Mouse (Mus musculus) G1E-ER4 (cell line): ENCODE results near the gene 2210011C24Rik. TPM values are rescaled to one million over a fixed set of nuclear protein-coding genes. Genes with fewer than 3 reads are reported as not detected.

ENCODE experiments used
- GATA1 ChIP-seq: IDR thresholded peaks from one replicate; pipeline ENCODE4 v1.8.0; 2012; ENCODE audit warnings: low read length, inconsistent platforms
- polyA plus RNA-seq: library from polyadenylated mRNA; stranded (reverse); fragments of >175 nt; gene quantifications from 2 replicates; pipeline ENCODE4 v1.2.3, GENCODE M21; 2012

Gene 2210011C24Rik
- not detected in 2 replicates for polyA plus RNA-seq

DNA sequence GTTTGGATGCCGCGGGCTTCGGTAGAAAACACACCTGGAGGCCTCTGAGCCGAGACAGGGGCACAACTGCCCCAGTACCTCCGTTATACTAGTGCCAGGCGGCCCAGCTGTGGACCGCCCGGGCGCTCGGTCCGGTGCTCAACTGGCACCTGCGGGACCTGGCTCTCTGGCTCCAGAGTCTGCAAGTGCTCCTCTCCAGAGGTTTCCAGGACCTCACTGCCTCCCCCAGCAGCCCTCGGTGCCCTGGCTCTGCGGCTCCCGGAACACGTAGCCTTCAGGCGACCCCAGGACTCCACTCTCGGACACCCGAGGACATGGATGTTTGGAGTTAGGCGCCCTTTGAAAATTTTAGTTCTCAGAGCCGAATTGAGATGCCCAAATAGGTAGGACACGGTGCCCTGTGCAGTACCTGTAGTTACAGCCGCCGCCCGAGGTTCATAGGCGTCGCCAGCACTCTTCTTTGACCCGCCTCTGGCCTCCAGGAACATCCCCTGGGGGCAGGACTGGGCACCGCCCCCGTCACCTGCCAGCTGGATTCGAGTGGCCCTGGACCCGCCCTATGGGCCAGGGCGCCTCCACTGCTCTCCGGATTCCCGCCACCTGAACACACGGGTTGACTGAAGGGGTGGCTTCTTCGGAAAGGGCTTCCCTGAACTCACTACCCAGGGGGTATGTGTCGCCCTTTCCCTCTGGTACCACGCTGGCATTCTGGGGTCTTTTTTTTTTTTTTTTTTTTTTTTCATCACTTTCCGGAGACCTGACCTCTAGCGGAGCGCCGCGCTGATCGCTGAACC is at the start of gene 2210011C24Rik:
Gene 2210011C24Rik, minus strand, starts transcription at position 467 of the 794 bp plus-strand sequence.
- TF ChIP-seq GATA1: no peak

DNA sequence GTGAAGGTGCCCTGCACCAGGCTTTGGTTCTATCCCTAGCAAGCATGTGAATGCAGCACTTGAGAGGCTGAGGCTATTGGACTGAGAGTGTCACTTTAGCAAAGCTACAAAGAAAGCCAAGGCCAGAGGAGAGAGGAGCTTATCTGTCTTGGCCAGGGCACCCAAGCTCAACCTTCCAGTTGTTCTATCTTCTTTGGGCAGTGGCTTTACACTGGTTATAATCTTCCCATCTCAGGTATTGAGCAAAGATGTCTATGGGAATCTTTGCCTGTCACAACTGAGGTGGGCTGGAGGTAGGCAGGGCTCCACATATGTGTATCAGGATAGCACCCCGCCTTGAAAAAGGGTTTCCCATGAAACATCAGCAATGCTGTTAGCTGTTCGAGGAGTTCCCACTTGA is 48.3 kb upstream of the 2210011C24Rik start:
- no peak for TF ChIP-seq GATA1

DNA sequence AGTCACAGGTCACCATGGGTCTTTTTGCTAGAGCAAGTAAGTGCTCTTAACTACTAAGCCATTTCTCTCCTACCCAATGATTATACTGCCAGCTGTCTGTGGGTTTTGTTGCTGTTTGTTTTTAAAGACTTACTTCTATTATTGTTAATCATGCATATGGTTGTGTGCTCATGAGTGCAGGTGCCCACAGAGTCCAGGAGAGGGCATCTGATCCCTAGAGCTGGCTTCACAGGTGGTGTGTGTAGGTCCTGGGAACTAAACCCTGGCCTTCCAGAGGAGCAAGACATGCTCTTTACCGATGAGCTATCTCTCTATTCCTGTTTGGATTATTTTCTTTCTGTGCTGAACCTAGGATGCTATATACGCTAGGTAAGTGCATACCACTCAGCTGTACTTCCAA is 47.3 kb upstream of the 2210011C24Rik start:
- TF ChIP-seq GATA1: no peak

GRCm38 (mm10) chr8:84057827-84058226 is 45.9 kb upstream of the 2210011C24Rik start:
- no peak for TF ChIP-seq GATA1

GRCm38 (mm10) chr8:84053229-84053628 is 41.3 kb upstream of the 2210011C24Rik start:
- no peak for TF ChIP-seq GATA1

- no peak for TF ChIP-seq GATA1
These were observed 40.8 kb upstream of the 2210011C24Rik start for GRCm38 (mm10) chr8:84052746-84053145.

DNA sequence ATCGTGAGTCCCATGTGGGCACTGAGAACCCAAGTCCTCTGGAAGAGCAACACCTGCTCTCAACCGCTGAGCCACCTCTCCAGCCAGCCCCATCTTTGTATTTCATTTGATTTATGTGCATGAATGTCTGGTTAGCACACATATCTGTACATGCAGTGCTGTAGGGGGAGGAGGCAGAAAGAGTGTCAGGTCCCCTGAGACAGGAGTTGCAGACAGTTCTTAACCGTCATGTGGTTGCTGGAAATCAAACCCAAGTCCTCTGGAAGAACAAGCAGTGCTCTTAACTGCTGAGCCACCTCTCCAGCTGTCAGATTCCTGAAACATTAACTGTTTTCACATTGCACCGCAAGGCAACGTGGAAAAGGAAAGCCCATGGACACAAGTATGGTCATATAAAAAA is 36.2 kb upstream of the 2210011C24Rik start:
- TF ChIP-seq GATA1: no peak

GRCm38 (mm10) chr8:84046505-84046904 is 34.5 kb upstream of the 2210011C24Rik start:
- no peak for TF ChIP-seq GATA1

GRCm38 (mm10) chr8:84044900-84045299 is 32.9 kb upstream of the 2210011C24Rik start, which contains the start of gene Rln3:
Gene Rln3, minus strand, starts transcription at chr8:84045000.
- no peak for TF ChIP-seq GATA1

DNA sequence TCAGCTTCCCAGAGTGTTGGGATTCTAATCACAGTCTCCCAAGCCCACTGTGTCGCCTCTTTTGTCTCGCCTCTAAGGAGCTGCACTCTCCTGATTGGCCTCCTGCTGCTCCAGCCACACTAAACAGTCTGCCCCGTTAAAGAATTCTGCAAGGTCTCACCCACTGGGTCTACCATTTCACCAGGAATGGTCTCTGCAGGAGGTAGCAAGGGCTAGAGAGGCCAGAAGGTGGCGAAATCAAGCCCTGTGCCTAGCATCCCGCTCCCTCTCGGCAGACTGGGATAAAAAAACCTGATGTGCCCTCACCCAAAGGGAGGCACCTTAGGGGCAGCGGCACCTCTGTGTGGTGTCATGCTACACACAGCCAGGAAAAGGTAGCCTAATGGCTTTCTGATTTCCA is 32.1 kb upstream of the 2210011C24Rik start:
- TF ChIP-seq GATA1: no peak

GRCm38 (mm10) chr8:84042948-84043342 is 31.0 kb upstream of the 2210011C24Rik start:
- no peak for TF ChIP-seq GATA1

- no peak for TF ChIP-seq GATA1
These were observed 30.3 kb upstream of the 2210011C24Rik start, which contains the start of gene Il27ra for GRCm38 (mm10) chr8:84042066-84042947. Gene Il27ra, minus strand, starts transcription at chr8:84042589.

GRCm38 (mm10) chr8:84039050-84039449 is 27.1 kb upstream of the 2210011C24Rik start:
- no peak for TF ChIP-seq GATA1

DNA sequence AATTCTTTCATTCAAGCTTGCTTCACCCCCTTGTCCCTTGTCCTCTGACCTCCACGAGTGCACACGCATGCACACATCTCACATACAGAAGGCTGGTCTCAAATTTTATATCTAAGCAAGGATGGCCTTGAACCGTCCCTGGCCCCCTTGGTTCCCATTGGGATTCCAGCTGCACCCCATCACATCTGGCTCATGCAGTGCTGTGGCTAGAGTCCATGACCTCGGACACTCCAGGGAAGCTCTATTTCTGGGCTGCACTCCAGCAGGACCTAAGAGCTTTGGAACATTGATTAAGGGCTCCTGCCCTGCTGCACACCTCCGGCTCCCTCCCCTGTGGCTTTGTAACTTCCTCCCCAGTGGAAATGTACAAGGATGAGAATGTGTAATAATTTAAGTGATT is 26.0 kb upstream of the 2210011C24Rik start:
- TF ChIP-seq GATA1: no peak

DNA sequence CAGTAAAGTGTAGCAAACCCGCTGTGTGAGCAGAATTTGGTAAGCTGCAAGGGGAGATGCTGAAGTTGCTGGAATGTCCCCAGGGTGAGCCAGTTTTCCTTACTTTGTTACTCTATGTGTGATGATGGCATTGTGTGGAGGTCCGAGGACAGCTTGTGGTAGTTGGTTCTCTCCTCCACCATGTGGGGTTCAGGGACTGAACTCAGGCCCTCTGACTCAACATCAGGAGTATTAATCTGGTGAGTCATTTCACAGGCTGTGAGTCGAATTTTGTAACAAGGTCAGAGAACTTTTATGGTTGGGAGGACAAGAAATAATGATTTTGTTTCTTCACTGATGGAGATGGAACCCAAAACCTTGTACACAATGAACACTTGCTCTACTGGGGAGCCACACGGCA is 20.8 kb upstream of the 2210011C24Rik start:
- TF ChIP-seq GATA1: no peak

DNA sequence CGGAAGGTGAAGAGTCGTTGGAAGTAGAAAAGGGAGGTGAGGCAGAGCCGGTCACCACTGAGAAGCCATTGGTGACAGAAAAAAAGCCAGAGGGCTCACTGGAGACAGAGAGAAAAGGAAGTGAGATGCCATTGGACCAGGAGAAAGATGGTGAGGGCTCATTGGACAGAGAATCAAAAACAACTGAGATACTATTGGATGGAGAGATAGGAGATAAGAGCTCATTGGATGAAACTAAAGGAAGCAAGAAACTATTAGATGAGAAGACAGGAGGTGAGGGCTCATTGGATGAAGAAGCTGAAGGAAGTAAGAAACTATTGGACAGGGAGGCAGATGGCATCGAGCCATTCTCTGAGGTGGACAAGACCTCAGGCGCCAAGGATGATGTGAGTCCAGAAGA is 17.3 kb upstream of the 2210011C24Rik start:
- no peak for TF ChIP-seq GATA1
